Mouse (Mus musculus) adrenal gland, postnatal 36 days (tissue): ENCODE measurements at regions not wholly inside any gene's neighbourhood (a gene's known extent, or its start where the extent isn't known, plus 50 kb on each side); places are given as distances from the start of the nearest gene placed in this dataset.
A peak's percentile ranks its signal among the peaks of the same experiment; 100 is the strongest.
"Not testable (repeated sequence)": the region's sequence is repeated elsewhere in the genome, so short reads cannot be mapped to it uniquely, and the experiment has no call there.

Experiments
- DNase-seq, 2 experiments: peaks; one replicate each; pipeline ENCODE4 v3.0.0; 2021; ENCODE audit warnings: mixed read lengths in 1 of 2

- DNase-seq = no peak
These were observed 579.0 kb downstream of the Kcna4 start for GRCm38 (mm10) chr2:107869304-107869958.

- no peak for DNase-seq
These were observed 589.2 kb downstream of the Kcna4 start for GRCm38 (mm10) chr2:107879663-107880062.

GRCm38 (mm10) chr2:107886063-107886762, 595.8 kb downstream of the Kcna4 start:
- no peak for DNase-seq

GRCm38 (mm10) chr2:107888245-107888644, 597.8 kb downstream of the Kcna4 start:
- no peak for DNase-seq

- DNase-seq = no peak
These were observed 634.7 kb downstream of the Kcna4 start for GRCm38 (mm10) chr2:107925116-107925515.

- DNase-seq = peak in 1 of 2 experiments; percentile 16
These were observed 636.2 kb downstream of the Kcna4 start for GRCm38 (mm10) chr2:107926606-107927005.

- no peak for DNase-seq
These were observed 644.9 kb downstream of the Kcna4 start for GRCm38 (mm10) chr2:107935336-107935735.

GRCm38 (mm10) chr2:107935775-107936174, 645.3 kb downstream of the Kcna4 start:
- DNase-seq = no peak

- no peak for DNase-seq
These were observed 650.9 kb downstream of the Kcna4 start for GRCm38 (mm10) chr2:107941374-107941773.

- DNase-seq = peak; percentile 13 to 16
These were observed 655.5 kb downstream of the Kcna4 start for GRCm38 (mm10) chr2:107945837-107946451.

- not testable (repeated sequence) for DNase-seq
These were observed 665.2 kb downstream of the Kcna4 start for GRCm38 (mm10) chr2:107955608-107956127.

- not testable (repeated sequence) for DNase-seq
These were observed 673.5 kb downstream of the Kcna4 start for GRCm38 (mm10) chr2:107963921-107964320.

GRCm38 (mm10) chr2:107964841-107965240, 674.4 kb downstream of the Kcna4 start:
- DNase-seq = no peak

GRCm38 (mm10) chr2:107965336-107966306, 675.2 kb downstream of the Kcna4 start:
- DNase-seq = no peak

GRCm38 (mm10) chr2:107968526-107968925, 678.1 kb downstream of the Kcna4 start:
- no peak for DNase-seq

GRCm38 (mm10) chr2:107969526-107969925, 679.1 kb downstream of the Kcna4 start:
- DNase-seq = no peak

- peak in 1 of 2 experiments; percentile 0 for DNase-seq
These were observed 683.1 kb downstream of the Kcna4 start for GRCm38 (mm10) chr2:107973528-107973927.

- no peak for DNase-seq
These were observed 704.4 kb downstream of the Kcna4 start for GRCm38 (mm10) chr2:107994831-107995230.

GRCm38 (mm10) chr2:108011534-108011933, 721.1 kb downstream of the Kcna4 start:
- DNase-seq = no peak

- no peak for DNase-seq
These were observed 732.8 kb downstream of the Kcna4 start for GRCm38 (mm10) chr2:108023206-108023605.

- DNase-seq = no peak
These were observed 740.2 kb downstream of the Kcna4 start for GRCm38 (mm10) chr2:108030657-108031056.
